Mouse (Mus musculus) cerebellum, postnatal 25 days (tissue): Measurements from ENCODE around the gene Cstf1.

Source experiments
- DNase-seq, 2 experiments: peaks; one replicate each; pipeline ENCODE4 v3.0.0; 2021; ENCODE audit warnings: mixed read lengths in 2 of 2

The Cstf1 gene

DNA sequence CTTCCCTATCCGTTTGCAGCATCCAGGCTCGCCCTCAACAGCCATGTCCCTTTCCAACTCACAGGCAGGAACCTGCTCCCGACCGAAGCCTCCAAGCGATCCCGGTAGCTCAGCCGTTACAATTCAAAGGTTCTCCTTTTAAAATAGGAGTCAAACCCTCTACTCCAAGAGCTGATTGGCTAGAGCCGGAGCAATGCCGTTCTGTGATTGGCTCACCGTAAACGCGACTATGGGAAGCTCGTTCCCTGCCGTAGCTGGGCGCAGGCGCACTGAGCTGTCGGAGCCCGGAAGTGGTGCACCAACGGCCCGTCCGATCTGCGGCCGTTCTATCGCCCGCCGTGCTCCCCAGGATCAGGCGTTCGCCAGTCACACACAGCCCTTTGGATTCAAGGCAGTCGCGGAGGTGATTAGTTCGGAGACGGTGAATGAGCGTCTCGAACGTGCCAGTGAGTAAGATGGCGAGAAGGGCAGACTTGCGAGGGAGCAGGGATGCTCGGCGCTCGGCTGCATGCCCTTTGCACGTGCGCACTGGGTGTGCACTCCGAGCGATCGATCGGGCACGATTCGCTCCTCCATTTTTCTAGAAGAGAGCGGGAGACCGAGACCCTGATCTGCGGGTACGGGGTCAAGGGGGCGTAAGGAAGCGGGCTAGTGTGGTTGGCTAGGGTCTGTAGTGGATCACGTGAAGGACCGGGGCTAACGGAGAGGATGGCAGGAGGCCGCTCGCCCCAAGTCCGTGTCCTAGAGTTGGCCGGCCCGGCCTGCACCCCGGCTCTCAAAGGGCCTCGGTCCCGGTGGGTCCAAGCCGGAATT lies at the start of gene Cstf1, which contains the start of gene Aurka:
Gene Cstf1 (plus strand): TSS at position 271 of the 813 bp plus-strand sequence.
Gene Aurka (minus strand): TSS at position 125 of the 813 bp plus-strand sequence.
- DNase-seq: peak; percentile 96 to 98

DNA sequence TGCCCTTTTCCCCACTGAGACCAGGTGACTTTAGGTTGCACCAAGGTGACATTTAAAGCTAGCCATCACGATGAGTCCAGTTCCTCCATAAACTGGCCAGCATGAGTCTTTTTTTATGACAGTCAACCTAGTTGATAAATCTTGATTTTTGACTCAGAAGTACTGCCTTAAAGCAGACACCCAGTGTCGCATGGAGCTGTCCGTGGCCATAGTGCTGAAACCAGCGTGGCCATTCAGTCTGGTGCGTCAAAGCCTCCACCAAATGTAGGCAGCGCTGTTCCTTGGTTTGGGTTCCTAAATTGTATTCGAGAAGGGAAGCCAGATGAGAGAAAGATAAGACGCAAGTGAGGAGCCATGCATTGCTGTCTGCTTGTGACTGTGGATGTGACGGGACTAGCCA lies 49.6 kb upstream of the Cstf1 start:
- peak in 1 of 2 experiments; percentile 18 for DNase-seq

DNA sequence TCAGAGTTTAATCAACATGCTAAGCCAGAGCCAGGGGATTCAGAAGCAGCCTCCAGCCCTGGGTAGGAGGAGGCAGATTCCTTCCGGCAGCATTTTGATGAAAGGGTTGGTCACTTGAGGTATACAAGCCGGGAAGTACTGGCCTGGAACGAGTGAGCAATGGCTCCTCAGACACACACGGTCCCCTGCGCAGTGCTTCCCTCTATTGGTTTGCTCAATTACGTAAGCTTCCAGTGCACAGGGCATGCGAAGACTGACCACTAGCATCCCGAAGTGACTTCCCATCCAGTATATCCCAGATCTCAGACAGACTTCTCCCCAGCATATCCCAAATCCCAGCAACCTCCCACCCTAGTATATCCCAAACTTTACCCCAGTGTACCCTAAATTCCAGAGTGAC lies 42.2 kb upstream of the Cstf1 start:
- no peak for DNase-seq

DNA sequence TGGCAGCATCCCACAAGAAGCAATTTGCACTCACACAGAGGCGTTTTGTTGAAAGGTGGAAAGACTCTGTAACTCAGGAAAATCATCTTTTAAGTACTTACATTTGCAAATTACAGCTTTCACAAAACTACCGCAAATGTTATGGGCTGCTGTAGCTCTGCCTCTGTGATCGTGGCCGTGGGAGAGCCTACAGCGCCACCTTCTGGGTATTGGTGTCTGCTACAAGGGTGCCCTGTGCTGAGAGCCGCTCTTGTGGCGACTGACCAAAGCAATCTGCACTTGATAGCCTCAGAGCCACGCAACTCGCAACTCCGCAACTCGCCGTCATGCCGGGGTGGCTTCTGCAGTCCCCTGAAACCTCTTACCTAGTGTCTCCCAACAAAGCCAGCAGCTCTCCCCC lies 41.3 kb upstream of the Cstf1 start:
- DNase-seq: peak; percentile 66 to 77

DNA sequence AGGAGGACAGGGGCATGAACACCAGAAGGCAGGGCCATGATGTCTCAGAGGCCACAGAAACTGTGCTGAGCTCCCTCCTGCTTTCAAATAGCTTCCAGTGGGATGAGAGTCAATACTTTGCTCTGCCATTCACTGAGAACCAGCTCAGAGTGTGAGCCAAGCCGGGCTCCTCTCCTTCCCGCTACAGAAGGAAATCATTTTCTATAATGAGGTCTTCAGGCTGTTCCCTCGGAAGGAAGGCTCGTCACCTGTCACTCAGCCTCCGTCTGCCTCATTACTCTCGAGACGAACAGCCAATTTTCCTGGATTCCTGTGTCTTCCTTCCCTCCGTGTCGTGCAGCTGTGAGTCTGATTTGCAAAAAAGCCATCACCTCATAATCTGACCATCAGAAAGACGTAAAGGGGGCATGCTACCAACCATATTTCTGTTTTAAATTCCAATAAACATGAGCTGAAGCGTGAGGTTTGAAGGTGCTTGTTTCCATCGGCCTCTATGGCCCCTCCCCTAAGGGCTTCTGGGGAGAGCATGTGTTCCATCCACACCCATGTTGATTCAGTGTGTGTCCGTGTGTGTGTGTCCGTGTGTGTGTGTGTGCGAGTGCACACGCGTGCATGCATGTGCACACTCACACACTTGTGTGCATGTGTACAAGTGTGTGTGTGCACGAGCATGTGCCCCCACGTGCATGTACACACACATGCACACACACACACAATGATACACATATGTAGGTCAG lies 32.1 kb upstream of the Cstf1 start:
- DNase-seq: no peak

DNA sequence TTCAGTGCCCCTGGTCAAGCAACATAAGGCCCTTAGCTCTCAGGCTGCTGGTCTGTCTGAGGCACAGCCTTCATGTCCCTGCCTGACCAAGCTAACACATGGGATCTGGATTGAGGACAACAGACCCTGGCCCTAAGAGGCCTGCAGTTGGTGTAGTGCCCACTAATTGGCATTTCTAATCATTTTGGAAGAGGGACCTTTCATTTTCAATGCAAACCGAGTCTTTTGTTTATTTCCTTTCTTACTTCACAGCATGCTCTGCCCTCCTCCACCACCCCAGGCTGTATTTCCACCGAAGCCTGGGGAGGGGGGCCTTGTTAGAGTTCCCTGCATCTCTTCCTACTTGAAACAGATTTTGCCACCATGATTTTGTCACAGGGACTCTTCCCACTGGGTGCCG lies 29.5 kb upstream of the Cstf1 start:
- DNase-seq: no peak

DNA sequence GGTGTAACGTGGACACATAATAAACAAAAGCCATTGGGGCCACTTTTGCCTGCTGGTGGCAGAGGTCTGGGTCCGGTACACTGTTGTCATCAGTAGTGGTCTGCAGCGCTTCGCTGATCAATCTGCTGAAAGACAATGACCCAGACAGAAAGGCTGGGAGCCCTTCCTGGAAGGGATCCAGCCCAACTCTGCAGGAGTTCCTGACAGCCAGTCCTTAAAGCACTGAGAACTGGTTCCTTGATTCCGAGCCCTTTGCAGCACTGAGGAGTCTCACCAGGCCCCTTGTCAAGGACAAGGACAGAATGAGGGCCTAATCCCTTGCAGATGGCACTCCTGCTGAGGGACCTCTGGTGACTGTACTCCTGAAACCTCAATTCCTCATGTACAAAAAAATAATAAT lies 28.9 kb upstream of the Cstf1 start:
- DNase-seq: no peak

DNA sequence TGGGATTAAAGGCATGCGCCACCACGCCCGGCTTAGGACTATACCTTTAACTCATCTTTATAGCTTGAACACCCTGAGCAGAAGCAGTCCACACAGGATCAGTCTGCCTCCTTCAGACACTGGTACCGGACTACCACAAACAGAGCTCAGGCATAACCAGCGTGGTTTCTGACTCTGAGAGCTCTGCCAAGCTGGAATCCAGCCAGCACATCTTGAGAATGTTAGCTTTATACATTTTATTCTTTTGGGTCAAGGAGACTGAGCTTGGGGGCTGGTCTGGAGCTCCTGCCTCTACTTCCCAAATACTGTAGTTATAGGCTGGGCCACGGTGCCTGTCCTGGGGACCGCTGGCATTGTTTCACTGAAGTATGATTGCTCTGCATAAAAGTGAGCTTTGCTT lies 26.7 kb upstream of the Cstf1 start:
- no peak for DNase-seq

DNA sequence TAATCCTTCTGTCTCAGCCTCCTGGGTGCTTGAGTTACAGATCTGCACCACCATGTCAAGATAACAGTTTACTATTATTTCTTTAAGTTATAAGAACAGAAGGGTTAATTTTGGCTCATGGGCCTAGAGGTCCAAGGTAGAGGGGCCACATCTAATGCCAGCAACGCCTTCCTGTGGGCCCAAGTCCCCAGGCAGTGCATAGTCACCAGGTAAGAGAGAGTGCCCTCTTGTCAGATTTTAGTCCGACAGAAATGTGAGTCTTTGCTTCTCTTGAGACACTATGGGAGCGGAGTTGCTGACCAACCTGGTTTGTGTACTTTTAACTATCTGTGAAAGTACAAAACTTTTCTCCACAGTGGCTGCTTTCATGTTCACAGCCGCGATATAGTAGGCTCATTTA lies 25.8 kb upstream of the Cstf1 start:
- DNase-seq: no peak

DNA sequence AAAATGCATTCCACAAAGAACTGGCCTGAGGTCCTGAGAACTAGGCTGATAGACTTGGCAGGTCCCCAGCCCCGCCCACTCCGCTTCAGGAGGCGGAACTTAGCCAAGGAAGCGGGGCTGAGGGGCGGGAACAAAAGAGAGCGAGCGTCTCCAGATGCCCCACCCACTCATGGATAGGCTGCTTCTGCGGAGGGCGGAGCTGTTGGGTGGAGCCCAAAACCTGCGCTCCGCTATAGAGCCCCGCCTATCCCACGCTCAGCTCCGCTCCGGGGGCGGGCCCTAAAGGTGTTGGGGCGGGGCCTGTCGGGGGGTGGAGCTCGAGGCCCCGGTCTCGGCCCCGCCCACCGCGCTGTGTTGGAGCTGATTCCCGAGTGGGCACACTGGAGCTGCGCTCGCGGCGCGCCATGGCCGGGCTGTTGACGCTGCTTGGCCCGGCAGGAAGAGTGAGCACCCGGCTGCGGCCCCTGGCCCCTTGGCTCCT lies 25.2 kb upstream of the Cstf1 start, which contains the start of gene Fam210b:
Gene Fam210b (plus strand): TSS at position 308 of the 481 bp plus-strand sequence.
- DNase-seq: peak; percentile 91 to 97

DNA sequence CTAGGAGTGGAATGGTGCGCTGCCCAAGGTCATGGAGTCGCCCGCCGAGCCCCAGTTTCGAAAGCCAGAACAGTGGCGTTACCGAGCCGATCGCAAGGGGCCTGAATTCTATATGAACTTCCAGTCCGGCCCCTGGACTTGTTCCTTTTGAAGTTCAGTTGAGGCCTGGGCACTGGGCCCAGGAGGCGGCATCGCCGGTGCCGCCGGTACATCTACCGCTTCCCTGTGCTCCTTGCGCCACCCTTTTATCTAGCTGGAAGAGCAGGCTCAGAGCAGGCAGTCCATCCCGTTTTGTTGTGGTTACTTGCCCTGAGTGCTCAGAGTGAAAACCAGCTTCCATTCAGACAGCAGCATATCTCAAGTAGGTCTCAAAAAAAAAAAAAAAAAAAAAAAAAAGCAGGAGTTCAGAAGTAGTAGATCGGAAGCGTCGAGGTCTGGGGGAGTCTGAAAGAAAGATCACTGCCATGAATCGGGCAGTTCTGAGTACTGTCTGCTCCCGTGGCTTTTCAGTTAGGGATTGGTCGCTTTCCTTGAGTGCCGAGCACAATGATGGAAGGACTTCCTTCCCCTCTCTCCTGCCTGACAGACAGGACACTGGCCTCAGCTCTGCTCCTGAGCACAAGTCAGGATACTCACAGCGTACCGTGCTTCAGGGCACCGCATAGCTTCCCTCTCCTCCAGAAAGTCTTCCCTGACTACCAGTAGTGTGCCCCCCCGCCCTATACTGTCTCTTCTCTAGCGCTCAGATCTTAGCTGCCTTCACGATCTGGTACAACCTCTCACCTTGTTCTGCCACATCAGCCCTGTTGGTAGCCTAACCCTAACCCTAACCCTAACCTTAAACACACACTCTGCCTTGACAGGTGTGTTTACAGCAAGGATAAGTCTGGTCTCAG lies 24.2 kb upstream of the Cstf1 start:
- DNase-seq: peak; percentile 52 to 68

DNA sequence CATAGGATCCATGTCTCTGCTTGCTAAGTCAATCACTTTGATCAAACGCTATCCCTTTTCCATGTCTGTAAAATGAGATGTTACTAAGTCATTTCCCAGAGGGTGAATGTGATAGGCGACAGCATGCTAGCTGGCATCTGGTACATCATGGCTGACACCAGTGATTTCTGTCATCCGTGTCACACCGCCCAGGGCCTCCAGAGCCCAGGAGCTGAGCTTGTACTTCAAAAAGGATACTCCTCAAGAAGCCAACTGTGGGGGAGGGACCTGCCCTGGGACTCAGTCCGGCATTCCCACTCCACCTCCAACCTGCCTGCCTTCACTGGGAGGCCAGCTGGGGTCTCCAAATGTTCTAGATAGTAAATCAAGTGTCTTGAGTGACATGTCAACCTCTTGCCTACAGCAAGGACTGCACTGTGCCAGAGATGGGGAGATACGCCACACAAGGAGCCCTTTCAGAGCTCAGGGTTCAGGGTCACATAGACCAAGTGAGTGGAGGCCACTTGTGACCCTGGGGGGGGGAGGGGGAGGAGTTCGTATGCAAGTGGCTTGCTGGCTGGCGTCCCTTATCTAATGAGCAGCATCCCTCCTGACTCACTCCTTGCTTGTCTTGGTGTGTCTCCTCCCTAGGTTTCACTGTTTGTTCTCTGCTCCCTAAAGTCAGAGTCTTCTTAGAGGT lies 23.4 kb upstream of the Cstf1 start:
- no peak for DNase-seq

DNA sequence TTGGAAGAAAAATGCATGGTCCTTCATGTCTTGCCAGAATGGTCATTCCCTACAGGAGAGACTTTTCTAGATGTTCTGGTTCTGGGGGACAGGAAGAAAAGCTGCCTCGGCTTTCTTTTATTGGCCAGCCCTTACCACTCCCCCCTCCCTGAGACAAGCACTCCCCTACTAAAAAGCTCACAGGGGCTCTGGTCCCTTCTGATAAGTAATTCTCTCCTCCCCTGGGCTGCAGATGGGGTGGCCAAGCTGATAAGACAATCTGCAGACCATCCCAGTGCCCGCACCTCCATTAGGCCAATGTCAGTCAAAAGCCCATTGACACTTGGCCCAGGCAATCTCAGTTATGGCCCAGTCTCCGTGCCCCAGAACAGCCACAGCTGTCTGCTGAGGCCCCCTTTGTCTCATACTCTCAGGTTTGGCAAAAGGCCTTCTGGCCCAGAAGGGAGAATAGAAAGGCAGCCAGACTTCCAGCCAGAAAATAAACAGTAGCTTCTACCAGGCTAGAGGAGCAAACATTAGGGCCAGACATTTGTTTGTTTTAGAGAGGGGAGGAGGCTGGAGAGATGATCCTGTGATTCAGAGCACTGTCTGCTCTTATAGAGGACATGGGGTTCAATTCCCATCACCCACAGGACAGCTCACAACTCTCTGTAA lies 22.1 kb upstream of the Cstf1 start:
- no peak for DNase-seq

DNA sequence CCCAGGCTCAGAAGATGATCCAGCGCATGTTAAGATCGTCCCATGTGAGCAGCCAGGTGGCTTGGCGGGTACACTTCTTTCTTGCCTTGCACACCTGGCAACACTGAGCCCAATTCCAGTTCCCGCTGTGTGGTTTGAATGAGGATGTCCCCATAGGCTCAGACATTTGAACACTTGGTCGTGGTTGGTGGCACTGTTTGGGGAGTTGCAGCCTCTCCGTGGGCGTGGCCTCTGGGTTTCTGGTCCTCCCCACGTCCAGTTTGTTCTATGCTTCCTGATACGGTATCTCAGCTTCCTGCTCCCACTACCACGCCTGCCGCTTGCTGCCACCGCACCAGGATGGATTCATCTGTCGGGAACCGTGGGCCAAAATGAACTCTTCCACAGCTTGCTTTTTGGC lies 20.7 kb upstream of the Cstf1 start:
- DNase-seq: no peak

DNA sequence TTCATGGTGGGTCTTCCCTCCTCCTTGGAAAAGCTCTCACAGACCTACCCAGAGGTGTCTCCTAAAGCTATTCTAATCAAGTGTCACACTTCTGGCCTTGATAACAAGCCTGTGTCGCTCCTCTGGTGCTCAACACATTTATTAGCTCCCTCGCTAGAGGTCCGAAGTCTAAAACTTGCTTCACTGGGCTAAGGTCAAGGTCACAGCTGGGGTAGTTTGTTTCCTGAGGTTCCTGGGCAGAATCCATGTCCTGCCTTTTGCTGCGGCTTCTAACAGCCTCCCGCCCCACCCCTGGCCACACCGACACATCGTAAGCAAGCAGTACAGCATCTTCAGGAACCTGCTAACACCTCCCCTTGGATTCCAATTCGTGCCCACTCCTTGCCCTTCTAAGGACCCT lies 19.7 kb upstream of the Cstf1 start:
- DNase-seq: no peak

DNA sequence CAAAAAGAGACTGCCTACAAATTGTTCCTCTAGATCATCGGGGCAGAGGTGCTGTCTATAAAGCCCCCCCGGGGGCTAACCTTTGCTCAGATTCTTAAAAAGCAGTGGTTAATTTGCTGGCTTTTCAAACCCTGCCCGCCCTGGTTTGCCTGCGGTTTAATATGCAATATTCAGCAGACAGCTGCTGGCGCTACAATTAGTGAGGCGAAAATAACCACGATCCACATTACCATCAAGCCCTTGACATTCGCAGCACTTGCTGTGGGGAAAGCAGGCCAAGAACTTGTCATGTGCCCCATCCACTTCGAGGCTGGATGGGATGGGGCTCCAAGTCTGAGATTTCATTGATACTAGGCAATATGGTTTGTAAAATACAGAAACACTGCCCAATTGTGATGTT lies 17.3 kb upstream of the Cstf1 start:
- no peak for DNase-seq

DNA sequence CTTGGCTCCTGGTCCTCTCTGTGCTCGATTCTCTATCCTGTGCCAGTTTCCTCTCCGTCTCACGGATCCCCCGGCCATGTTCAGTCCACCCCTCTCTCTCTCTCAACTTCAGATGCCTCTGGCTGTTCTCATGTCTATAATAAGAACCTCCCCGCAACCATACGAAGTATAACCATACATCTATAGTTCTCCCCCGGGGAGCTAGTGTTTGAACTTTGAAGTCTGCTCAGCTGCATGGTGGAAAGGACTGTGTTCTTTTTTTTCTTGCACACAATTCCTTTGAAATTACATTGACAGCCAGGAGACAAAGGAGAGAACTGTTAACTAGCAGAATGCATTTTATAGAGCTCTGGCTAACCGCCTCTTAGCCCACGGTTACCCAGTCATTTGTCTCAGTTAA lies 15.7 kb upstream of the Cstf1 start:
- no peak for DNase-seq

DNA sequence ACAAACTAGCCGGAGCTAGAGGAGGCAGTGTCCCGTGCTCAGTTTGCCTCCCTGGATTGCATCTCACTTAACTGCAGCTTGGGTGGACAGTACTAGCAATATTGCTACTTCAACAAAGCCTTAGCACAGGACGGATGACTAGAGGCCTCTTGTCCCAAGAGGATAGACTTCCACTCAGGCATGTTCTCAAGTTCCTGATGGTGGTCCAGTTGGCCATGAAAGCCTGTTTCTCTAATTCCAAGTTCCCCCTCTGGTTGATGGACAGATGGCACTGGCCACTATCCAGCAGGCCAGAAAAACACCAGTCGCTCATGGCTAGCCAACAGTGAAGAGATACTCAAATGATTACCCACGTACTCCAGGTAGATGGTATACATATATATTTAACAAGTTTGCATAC lies 14.6 kb upstream of the Cstf1 start:
- no peak for DNase-seq

DNA sequence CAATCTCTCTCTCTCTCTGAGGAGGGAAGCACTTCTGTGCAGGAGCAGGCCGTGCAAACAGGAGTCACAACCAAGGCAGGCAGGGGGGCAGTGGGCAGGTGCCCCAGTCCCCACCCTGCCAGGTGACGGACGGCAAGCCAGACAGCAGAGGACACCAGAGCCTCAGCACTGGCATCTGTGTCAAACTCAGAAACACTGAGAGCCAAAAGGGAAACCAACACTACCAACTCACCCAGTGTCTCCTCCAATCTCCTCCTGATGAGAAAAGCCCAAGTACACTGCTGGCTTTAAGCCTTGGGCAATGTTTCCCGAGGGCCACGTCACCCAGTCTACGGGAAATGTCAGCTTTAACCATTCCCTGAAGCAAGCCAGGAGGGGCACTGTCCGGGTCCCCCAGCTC lies 7.3 kb upstream of the Cstf1 start:
- no peak for DNase-seq

DNA sequence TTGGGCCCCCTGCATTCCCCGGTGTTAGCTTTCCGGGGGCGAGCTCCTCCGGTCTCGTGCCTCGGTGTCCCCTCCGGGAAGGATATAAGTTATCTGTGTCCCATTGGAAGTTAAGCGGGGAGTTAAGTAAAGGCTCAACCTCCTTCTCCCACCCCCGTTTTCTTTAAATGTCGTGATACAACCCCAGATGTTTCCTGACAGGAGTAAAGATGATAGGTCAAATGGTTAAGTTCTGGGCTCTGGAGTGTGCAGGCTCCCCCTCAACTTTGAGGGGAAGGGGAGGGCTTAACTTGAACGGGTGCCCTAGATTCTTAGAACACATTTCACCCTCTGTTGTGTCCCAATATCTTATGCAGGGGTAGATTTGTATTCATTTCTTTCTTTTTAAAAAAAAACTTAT lies 777 bp downstream of the Cstf1 start:
- DNase-seq: no peak

DNA sequence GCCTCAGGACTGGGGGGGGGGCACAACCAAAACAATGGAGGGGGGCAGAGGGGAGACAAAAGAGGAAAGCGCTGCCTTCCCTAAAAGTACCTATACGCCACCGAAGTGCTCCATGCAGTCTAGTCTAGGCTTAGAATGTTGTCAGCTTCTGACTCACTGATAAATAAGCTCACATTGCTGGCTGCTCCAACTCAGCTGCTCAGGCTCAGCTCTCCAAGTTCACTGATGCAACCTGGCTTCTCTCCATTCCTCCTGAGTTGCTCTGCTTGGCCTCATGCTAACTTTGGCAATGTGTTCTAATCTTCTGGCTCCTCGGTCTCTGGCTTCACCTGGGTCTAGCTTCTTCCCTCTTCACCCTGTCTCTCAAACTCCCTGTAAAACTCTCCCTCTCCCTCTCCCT lies 6.1 kb downstream of the Cstf1 start:
- DNase-seq: no peak

DNA sequence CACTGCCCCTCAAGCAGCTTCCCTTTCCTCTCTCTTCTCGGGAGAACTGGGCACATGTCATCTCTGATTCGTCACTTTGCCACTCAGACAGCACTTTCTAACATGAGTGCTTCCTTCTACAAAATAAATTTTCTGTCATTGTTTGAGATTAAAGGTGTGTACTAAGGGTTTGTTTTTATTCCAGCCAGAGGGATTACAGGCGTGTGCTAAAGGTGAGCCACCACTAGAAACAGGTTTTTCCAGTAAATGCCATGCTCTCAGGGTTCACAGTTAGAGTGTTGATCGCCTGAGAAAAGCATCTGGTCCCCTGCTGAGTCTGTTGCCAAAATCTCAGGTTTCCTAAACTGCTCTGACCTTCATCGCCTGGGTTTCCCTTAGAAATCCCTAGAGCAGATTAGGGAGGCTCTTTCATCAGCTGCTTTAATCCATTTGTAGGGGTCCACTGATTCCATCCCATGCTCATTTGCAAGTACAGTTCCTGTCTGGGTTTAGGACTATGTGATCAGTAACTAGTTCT lies 6.6 kb downstream of the Cstf1 start:
- DNase-seq: no peak
